Mouse (Mus musculus): ENCODE results near the gene Fbxw7.

Fbxw7 gene

GRCm38 (mm10) chr3:84814762-84815381, at the start of gene Fbxw7:
TSS of gene Fbxw7 (plus strand) at chr3:84815268.
- DNase-seq (ENCODE audit: low spot score in 2 of 2): peak in 1 of 2 experiments; percentile 47

GRCm38 (mm10) chr3:84768940-84769339, 46.1 kb upstream of the Fbxw7 start:
- no peak for DNase-seq (ENCODE audit: low spot score in 2 of 2)

- no peak for DNase-seq (ENCODE audit: low spot score in 2 of 2)
Observed at GRCm38 (mm10) chr3:84769411-84769810, 45.7 kb upstream of the Fbxw7 start.

- DNase-seq (ENCODE audit: low spot score in 2 of 2): no peak
Observed at GRCm38 (mm10) chr3:84770518-84770917, 44.5 kb upstream of the Fbxw7 start.

- DNase-seq (ENCODE audit: low spot score in 2 of 2): peak; percentile 50 to 66
Observed at GRCm38 (mm10) chr3:84771980-84772379, 43.1 kb upstream of the Fbxw7 start.

GRCm38 (mm10) chr3:84774246-84775066, 40.6 kb upstream of the Fbxw7 start:
- no peak for DNase-seq (ENCODE audit: low spot score in 2 of 2)

- no peak for DNase-seq (ENCODE audit: low spot score in 2 of 2)
Observed at GRCm38 (mm10) chr3:84775067-84775423, 40.0 kb upstream of the Fbxw7 start.

- no peak for DNase-seq (ENCODE audit: low spot score in 2 of 2)
Observed at GRCm38 (mm10) chr3:84775577-84775976, 39.5 kb upstream of the Fbxw7 start.

GRCm38 (mm10) chr3:84776084-84776483, 39.0 kb upstream of the Fbxw7 start:
- DNase-seq (ENCODE audit: low spot score in 2 of 2): no peak

- no peak for DNase-seq (ENCODE audit: low spot score in 2 of 2)
Observed at GRCm38 (mm10) chr3:84787914-84788313, 27.2 kb upstream of the Fbxw7 start.

- no peak for DNase-seq (ENCODE audit: low spot score in 2 of 2)
Observed at GRCm38 (mm10) chr3:84804036-84804435, 11.0 kb upstream of the Fbxw7 start.

- no peak for DNase-seq (ENCODE audit: low spot score in 2 of 2)
Observed at GRCm38 (mm10) chr3:84806206-84806605, 8.9 kb upstream of the Fbxw7 start.

GRCm38 (mm10) chr3:84807826-84808225, 7.2 kb upstream of the Fbxw7 start:
- DNase-seq (ENCODE audit: low spot score in 2 of 2): no peak

- DNase-seq (ENCODE audit: low spot score in 2 of 2): no peak
Observed at GRCm38 (mm10) chr3:84808906-84809305, 6.2 kb upstream of the Fbxw7 start.

- DNase-seq (ENCODE audit: low spot score in 2 of 2): no peak
Observed at GRCm38 (mm10) chr3:84810803-84811202, 4.3 kb upstream of the Fbxw7 start.

- DNase-seq (ENCODE audit: low spot score in 2 of 2): no peak
Observed at GRCm38 (mm10) chr3:84813436-84814156, 1.5 kb upstream of the Fbxw7 start.

- peak; percentile 100 for DNase-seq (ENCODE audit: low spot score in 2 of 2)
Observed at GRCm38 (mm10) chr3:84814157-84814761, 809 bp upstream of the Fbxw7 start.

GRCm38 (mm10) chr3:84815461-84815860, 393 bp downstream of the Fbxw7 start:
- peak; percentile 60 to 73 for DNase-seq (ENCODE audit: low spot score in 2 of 2)

- no peak for DNase-seq (ENCODE audit: low spot score in 2 of 2)
Observed at GRCm38 (mm10) chr3:84816951-84817350, 1.9 kb downstream of the Fbxw7 start.

GRCm38 (mm10) chr3:84820654-84821201, 5.7 kb downstream of the Fbxw7 start:
- no peak for DNase-seq (ENCODE audit: low spot score in 2 of 2)

- DNase-seq (ENCODE audit: low spot score in 2 of 2): no peak
Observed at GRCm38 (mm10) chr3:84825990-84826389, 10.9 kb downstream of the Fbxw7 start.

GRCm38 (mm10) chr3:84826405-84826804, 11.3 kb downstream of the Fbxw7 start:
- peak in 1 of 2 experiments; percentile 26 for DNase-seq (ENCODE audit: low spot score in 2 of 2)

All from spleen, postnatal 10 days (tissue).